Mouse (Mus musculus) CD8-positive naive resting alpha-beta T cell, adult 2 months (primary cell): ENCODE data around the gene Vamp8.

ENCODE experiments used
- DNase-seq, 2 experiments: peaks; one replicate each; pipeline ENCODE4 v3.0.0; 2022; ENCODE audit warnings: low read depth in 2 of 2, low spot score in 2 of 2

Gene Vamp8

GRCm38 (mm10) chr6:72389941-72390771 lies at the start of gene Vamp8:
Gene Vamp8 (minus strand): TSS chr6:72390703.
- DNase-seq, result peak; percentile 31 to 41

GRCm38 (mm10) chr6:72439355-72440185 lies 49.1 kb upstream of the Vamp8 start, which contains the start of gene Mat2a:
Gene Mat2a (minus strand): TSS chr6:72439558.
- DNase-seq, result peak; percentile 94 to 96

- DNase-seq, result peak; percentile 74 to 80
These were observed 48.4 kb upstream of the Vamp8 start for GRCm38 (mm10) chr6:72438862-72439354.

GRCm38 (mm10) chr6:72438226-72438625 lies 47.7 kb upstream of the Vamp8 start:
- no peak for DNase-seq

GRCm38 (mm10) chr6:72432153-72432552 lies 41.6 kb upstream of the Vamp8 start:
- no peak for DNase-seq

GRCm38 (mm10) chr6:72430989-72431921 lies 40.8 kb upstream of the Vamp8 start:
- DNase-seq, result no peak

GRCm38 (mm10) chr6:72429061-72429842 lies 38.7 kb upstream of the Vamp8 start:
- DNase-seq, result no peak

- peak; percentile 66 to 79 for DNase-seq
These were observed 37.5 kb upstream of the Vamp8 start for GRCm38 (mm10) chr6:72428036-72428435.

- DNase-seq, result no peak
These were observed 35.1 kb upstream of the Vamp8 start for GRCm38 (mm10) chr6:72425646-72426045.

- DNase-seq, result no peak
These were observed 30.4 kb upstream of the Vamp8 start for GRCm38 (mm10) chr6:72420901-72421300.

- DNase-seq, result no peak
These were observed 29.3 kb upstream of the Vamp8 start for GRCm38 (mm10) chr6:72419806-72420205.

- DNase-seq, result no peak
These were observed 27.8 kb upstream of the Vamp8 start for GRCm38 (mm10) chr6:72418279-72418678.

- DNase-seq, result no peak
These were observed 25.7 kb upstream of the Vamp8 start for GRCm38 (mm10) chr6:72415964-72416772.

GRCm38 (mm10) chr6:72415181-72415580 lies 24.7 kb upstream of the Vamp8 start:
- no peak for DNase-seq

- peak; percentile 84 to 92 for DNase-seq
These were observed 23.7 kb upstream of the Vamp8 start, which contains the start of gene Ggcx for GRCm38 (mm10) chr6:72414076-72414756. Gene Ggcx (plus strand): TSS chr6:72414308.

GRCm38 (mm10) chr6:72410518-72410917 lies 20.0 kb upstream of the Vamp8 start:
- no peak for DNase-seq

GRCm38 (mm10) chr6:72410003-72410402 lies 19.5 kb upstream of the Vamp8 start:
- DNase-seq, result no peak

- peak; percentile 50 to 58 for DNase-seq
These were observed 19.1 kb upstream of the Vamp8 start for GRCm38 (mm10) chr6:72409567-72409966.
